Mouse (Mus musculus): ENCODE results near the gene Ralgds. TPM values are rescaled to one million over a fixed set of nuclear protein-coding genes. Genes with fewer than 3 reads are reported as not detected.

Gene Ralgds
- polyA plus RNA-seq, 1 experiment from 2014 or later, result 67.5 TPM

- H3K4me1 ChIP-seq (replicated peaks), result peaks cover 90% of the 10 kb centered on the region
- peaks cover 25% of the 10 kb centered on the region for H3K36me3 ChIP-seq
- peak overlapping the region; percentile 89 for H3K27ac ChIP-seq
- peak; percentile 27 for DNase-seq (ENCODE audit: low spot score)
- no peaks in the 10 kb centered on the region for H3K9me3 ChIP-seq
- H3K27me3 ChIP-seq (ENCODE audit: insufficient read depth, poor library complexity, severe bottlenecking), result 0 out of 2 replicates have a peak, but pooled peaks cover 6% of the 10 kb centered on the region
- no peak overlapping the region for H3K4me3 ChIP-seq
- 37% methylated on average over 4 of the region's 4 CpGs for WGBS
Measured at GRCm38 (mm10) chr2:28537634-28537920, 24.7 kb downstream of the Ralgds start.

GRCm38 (mm10) chr2:28537995-28538816 lies 25.3 kb downstream of the Ralgds start:
- Histone ChIP-seq H3K27ac (peak overlapping the region; percentile 89), H3K36me3 (peaks cover 31% of the 10 kb centered on the region), H3K4me1 (replicated peaks) (peaks cover 84% of the 10 kb centered on the region), H3K27me3 (ENCODE audit: insufficient read depth, poor library complexity, severe bottlenecking) (0 out of 2 replicates have a peak, but pooled peaks cover 6% of the 10 kb centered on the region), H3K4me3 (0 out of 2 replicates have a peak overlapping the region, but pooled peaks have one; percentile 7), H3K9me3 (no peaks in the 10 kb centered on the region)
- DNase-seq (ENCODE audit: low spot score), result no peak
- WGBS, result 71% methylated on average over 8 of the region's 8 CpGs

- H3K27ac ChIP-seq, result peak overlapping the region; percentile 89
- H3K4me3 ChIP-seq, result peak overlapping the region; percentile 7; the same call in 1 of the 2 replicates
- 0 out of 2 replicates have a peak, but pooled peaks cover 6% of the 10 kb centered on the region for H3K27me3 ChIP-seq (ENCODE audit: insufficient read depth, poor library complexity, severe bottlenecking)
- 35% methylated on average over 1 of the region's 1 CpGs for WGBS
- peaks cover 37% of the 10 kb centered on the region for H3K36me3 ChIP-seq
- no peaks in the 10 kb centered on the region for H3K9me3 ChIP-seq
- peaks cover 78% of the 10 kb centered on the region for H3K4me1 ChIP-seq (replicated peaks)
- peak; percentile 21 for DNase-seq (ENCODE audit: low spot score)
Measured at GRCm38 (mm10) chr2:28538817-28539128, 25.8 kb downstream of the Ralgds start.

DNA sequence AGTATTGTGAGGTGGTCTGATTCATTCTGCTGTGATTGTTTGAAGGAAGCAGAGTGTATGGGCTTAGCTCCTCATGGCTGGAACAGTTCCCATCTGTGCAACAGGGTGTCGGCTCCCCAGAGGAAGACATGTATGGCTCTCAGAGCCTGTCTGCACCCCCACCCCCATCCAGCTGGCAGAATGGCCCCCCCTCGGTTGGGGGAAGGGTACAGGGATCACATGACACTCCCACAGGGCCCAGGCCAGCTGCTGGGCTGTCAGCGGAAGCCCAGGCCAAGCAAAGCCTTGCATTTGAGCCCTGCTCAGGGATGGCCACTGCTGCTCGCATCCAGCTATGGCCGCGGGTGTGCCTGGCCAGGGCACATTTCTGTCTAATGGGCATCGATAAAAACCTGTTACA lies 26.3 kb downstream of the Ralgds start:
- peak overlapping the region; percentile 89 for H3K27ac ChIP-seq
- peak; percentile 75 for DNase-seq (ENCODE audit: low spot score)
- peaks cover 41% of the 10 kb centered on the region for H3K36me3 ChIP-seq
- H3K4me3 ChIP-seq, result no peak overlapping the region
- H3K4me1 ChIP-seq (replicated peaks), result peaks cover 78% of the 10 kb centered on the region
- H3K27me3 ChIP-seq (ENCODE audit: insufficient read depth, poor library complexity, severe bottlenecking), result 0 out of 2 replicates have a peak, but pooled peaks cover 3% of the 10 kb centered on the region
- no peaks in the 10 kb centered on the region for H3K9me3 ChIP-seq
- WGBS, result 49% methylated on average over 7 of the region's 7 CpGs

- Histone ChIP-seq H3K27me3 (ENCODE audit: insufficient read depth, poor library complexity, severe bottlenecking) (no peaks in the 10 kb centered on the region), H3K4me1 (replicated peaks) (peaks cover 71% of the 10 kb centered on the region), H3K4me3 (no peak overlapping the region), H3K27ac (peak overlapping the region; percentile 89), H3K36me3 (peaks cover 49% of the 10 kb centered on the region), H3K9me3 (no peaks in the 10 kb centered on the region)
- 76% methylated on average over 2 of the region's 2 CpGs for WGBS
- DNase-seq (ENCODE audit: low spot score), result no peak
Measured at GRCm38 (mm10) chr2:28539949-28540348, 27.0 kb downstream of the Ralgds start.

DNA sequence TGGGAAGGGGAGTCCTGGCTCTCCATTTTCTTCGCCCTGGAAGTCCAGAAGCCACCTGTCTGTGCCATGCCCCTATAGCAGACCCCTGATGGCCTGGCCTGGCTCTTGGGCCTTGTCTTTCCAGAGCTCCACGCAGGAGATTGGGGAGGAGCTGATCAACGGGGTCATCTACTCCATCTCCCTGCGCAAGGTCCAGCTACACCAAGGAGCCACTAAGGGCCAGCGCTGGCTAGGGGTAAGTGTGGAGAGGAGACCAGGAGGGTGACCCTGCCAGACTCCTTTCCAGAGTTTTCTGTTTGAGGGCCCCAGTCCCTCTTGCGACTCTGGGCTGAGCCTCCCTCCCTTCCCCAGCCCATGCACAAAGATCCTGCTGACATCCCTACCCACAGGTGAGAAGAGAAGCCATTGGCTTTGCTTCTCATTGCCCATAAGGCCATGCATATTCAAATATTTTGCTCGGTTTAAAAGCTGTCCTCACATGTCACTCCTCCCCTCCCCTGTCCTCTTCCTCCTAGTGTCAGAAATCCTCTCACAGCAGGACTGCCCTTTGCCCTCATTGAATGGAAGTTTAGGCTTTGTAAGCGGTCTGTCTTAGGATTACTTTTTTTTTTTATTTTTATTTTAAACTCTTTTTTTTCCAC lies 27.8 kb downstream of the Ralgds start:
- Histone ChIP-seq H3K27ac (peak overlapping the region; percentile 89), H3K4me1 (replicated peaks) (peaks cover 63% of the 10 kb centered on the region), H3K9me3 (no peaks in the 10 kb centered on the region), H3K4me3 (no peak overlapping the region), H3K36me3 (peaks cover 56% of the 10 kb centered on the region), H3K27me3 (ENCODE audit: insufficient read depth, poor library complexity, severe bottlenecking) (no peaks in the 10 kb centered on the region)
- DNase-seq (ENCODE audit: low spot score), result no peak
- 80% methylated on average over 8 of the region's 8 CpGs for WGBS

- H3K27me3 ChIP-seq (ENCODE audit: insufficient read depth, poor library complexity, severe bottlenecking), result no peaks in the 10 kb centered on the region
- H3K9me3 ChIP-seq, result no peaks in the 10 kb centered on the region
- peak overlapping the region; percentile 35; the same call in 1 of the 2 replicates for H3K27ac ChIP-seq
- DNase-seq (ENCODE audit: low spot score), result no peak
- WGBS, result 93% methylated on average over 8 of the region's 8 CpGs
- H3K36me3 ChIP-seq, result peaks cover 80% of the 10 kb centered on the region
- H3K4me1 ChIP-seq (replicated peaks), result peaks cover 47% of the 10 kb centered on the region
- H3K4me3 ChIP-seq, result no peak overlapping the region
Measured at GRCm38 (mm10) chr2:28543894-28544293, 31.0 kb downstream of the Ralgds start.

DNA sequence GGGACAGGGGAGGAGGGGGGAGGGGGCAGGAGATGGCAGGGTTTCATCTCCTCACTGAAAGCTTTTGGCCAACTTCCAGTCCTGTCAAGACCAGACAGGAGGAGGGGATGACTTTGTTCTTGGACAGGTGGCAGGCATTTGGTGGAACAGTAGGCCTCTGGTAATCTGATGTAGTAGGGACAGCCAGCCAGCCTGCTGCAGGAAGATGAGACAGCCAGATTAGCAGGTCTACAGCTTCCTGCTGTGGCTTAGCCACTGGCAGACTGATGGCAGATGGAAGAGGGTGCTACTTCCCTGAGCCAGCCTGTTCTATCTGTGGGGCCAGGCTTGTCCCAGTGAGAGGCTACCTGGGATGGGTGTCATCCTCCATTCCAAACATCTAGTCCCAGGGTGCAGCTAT lies 33.1 kb downstream of the Ralgds start:
- no peak overlapping the region for H3K4me3 ChIP-seq
- no peak for DNase-seq (ENCODE audit: low spot score)
- no peak overlapping the region for H3K27ac ChIP-seq
- H3K4me1 ChIP-seq (replicated peaks), result peaks cover 27% of the 10 kb centered on the region
- H3K9me3 ChIP-seq, result no peaks in the 10 kb centered on the region
- no peaks in the 10 kb centered on the region for H3K27me3 ChIP-seq (ENCODE audit: insufficient read depth, poor library complexity, severe bottlenecking)
- H3K36me3 ChIP-seq, result peaks cover 97% of the 10 kb centered on the region

GRCm38 (mm10) chr2:28546560-28546959 lies 33.6 kb downstream of the Ralgds start:
- peaks cover 25% of the 10 kb centered on the region for H3K4me1 ChIP-seq (replicated peaks)
- H3K36me3 ChIP-seq, result peaks cover 98% of the 10 kb centered on the region
- 85% methylated on average over 6 of the region's 6 CpGs for WGBS
- H3K4me3 ChIP-seq, result no peak overlapping the region
- peak overlapping the region; percentile 46 for H3K27ac ChIP-seq
- DNase-seq (ENCODE audit: low spot score), result no peak
- no peaks in the 10 kb centered on the region for H3K27me3 ChIP-seq (ENCODE audit: insufficient read depth, poor library complexity, severe bottlenecking)
- no peaks in the 10 kb centered on the region for H3K9me3 ChIP-seq

DNA sequence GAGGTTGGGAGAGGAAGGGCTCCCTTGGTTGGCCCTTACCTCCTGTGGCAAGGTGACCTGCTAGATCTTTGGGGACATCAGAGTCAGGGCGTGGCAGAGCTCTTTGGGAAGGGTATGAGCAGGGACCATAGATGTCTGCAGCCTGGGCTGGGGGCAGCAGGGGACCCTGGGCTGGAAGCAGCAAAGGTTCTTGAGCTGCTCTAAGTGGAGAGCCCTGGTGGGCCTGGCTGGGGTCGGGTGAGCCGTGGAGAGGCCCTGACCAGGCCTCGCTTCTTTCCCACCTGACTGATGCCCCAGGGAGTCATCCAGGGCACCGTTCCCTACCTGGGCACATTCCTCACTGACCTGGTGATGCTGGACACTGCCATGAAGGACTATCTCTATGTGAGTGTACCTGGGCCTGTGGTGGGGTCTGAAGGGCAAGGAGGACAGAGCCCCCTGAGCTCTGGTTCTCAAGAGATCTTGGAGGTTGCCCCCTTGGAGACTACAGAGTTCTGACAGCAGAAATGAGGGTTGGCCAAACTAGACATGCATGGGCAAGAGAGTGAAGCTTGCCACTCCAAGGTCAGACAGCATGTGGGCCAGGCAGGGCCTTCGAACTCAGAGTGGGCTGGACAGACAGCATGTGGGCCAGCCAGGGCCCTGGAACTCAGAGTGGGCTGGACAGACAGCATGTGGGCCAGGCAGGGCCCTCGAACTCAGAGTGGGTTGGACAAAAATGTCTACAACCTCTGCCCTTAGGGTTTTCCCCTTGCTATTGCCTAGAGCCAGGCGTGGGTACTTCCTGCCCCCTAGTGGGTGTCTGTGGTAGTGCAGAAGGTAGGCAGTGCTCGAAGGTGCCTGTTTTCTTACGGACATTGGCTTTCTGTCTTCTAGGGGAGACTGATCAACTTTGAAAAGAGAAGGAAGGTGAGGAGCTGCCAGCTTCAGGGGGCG lies 34.6 kb downstream of the Ralgds start:
- Histone ChIP-seq H3K4me1 (replicated peaks) (peaks cover 22% of the 10 kb centered on the region), H3K4me3 (no peak overlapping the region), H3K9me3 (no peaks in the 10 kb centered on the region), H3K27me3 (ENCODE audit: insufficient read depth, poor library complexity, severe bottlenecking) (no peaks in the 10 kb centered on the region), H3K36me3 (peaks cover 98% of the 10 kb centered on the region), H3K27ac (no peak overlapping the region)
- peak; percentile 84 for DNase-seq (ENCODE audit: low spot score)
- 53% methylated on average over 11 of the region's 11 CpGs for WGBS

DNA sequence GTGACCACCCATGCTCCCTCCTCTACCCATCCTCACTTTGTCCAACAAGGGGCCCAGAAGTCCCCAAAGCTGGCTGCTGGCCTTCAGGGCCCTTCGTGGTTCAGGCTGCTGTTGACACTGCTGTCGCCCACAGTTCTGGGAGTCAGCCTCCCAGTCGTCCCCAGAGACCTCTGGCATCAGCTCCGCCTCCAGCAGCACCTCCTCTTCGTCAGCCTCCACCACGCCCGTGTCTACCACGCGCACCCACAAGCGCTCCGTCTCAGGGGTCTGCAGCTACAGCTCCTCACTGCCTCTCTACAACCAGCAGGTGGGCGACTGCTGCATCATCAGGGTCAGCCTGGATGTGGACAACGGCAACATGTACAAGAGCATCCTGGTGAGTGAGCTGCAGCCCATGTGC lies 36.2 kb downstream of the Ralgds start:
- Histone ChIP-seq H3K9me3 (no peaks in the 10 kb centered on the region), H3K4me3 (no peak overlapping the region), H3K27ac (no peak overlapping the region), H3K36me3 (peaks cover 98% of the 10 kb centered on the region), H3K4me1 (replicated peaks) (peaks cover 18% of the 10 kb centered on the region), H3K27me3 (ENCODE audit: insufficient read depth, poor library complexity, severe bottlenecking) (no peaks in the 10 kb centered on the region)
- DNase-seq (ENCODE audit: low spot score), result no peak
- WGBS, result 92% methylated on average over 13 of the region's 13 CpGs

DNA sequence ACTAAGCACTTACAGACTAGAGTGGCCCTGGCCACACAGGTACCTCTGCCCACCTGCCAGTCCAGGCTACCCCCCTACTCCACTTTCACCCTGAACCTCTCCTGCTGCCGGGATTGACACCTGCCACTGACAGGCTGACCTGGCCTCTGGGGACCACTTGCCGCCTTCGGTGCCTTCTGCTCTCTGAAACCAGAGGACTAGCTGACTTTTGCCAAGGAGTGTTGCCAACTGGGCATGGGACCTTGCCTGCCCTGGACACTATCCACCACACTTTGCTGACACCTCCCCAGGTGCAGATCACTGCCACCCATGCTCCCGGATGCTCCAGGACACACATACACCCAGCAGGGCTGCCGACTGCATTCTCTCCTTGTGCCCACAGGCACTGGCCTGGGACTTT lies 39.4 kb downstream of the Ralgds start:
- no peak overlapping the region for H3K27ac ChIP-seq
- no peaks in the 10 kb centered on the region for H3K9me3 ChIP-seq
- peaks cover 82% of the 10 kb centered on the region for H3K36me3 ChIP-seq
- DNase-seq (ENCODE audit: low spot score), result no peak
- no peaks in the 10 kb centered on the region for H3K27me3 ChIP-seq (ENCODE audit: insufficient read depth, poor library complexity, severe bottlenecking)
- H3K4me3 ChIP-seq, result no peak overlapping the region
- peaks cover 8% of the 10 kb centered on the region for H3K4me1 ChIP-seq (replicated peaks)
- 91% methylated on average over 5 of the region's 5 CpGs for WGBS
